Mouse (Mus musculus): ENCODE measurements around the gene Spatc1l. TPM values are rescaled to one million over a fixed set of nuclear protein-coding genes. Genes with fewer than 3 reads are reported as not detected.

Gene Spatc1l
- total and polyA plus RNA-seq, 2 experiments from 2014 or later: not detected

GRCm38 (mm10) chr10:76551556-76551955 is 10.5 kb upstream of the Spatc1l start:
- 64% methylated on average over 3 of the region's 3 CpGs for WGBS
- Histone ChIP-seq H3K4me3 (ENCODE audit: low read depth, low read length) (no peak overlapping the region), H3K27ac (ENCODE audit: low read depth, low read length) (no peak overlapping the region), H3K9ac (replicated peaks; ENCODE audit: low read length, poor library complexity, severe bottlenecking) (no peak overlapping the region), H3K4me2 (ENCODE audit: low read depth, low read length, poor library complexity, severe bottlenecking) (no peak overlapping the region), H3K9me3 (ENCODE audit: low read length) (no peaks in the 10 kb centered on the region), H3K27me3 (ENCODE audit: insufficient read depth, low read length) (no peaks in the 10 kb centered on the region), H3K36me3 (ENCODE audit: insufficient read depth, low read length) (peaks cover 78% of the 10 kb centered on the region), H3K4me1 (ENCODE audit: insufficient read depth, low read length) (no peaks in the 10 kb centered on the region)
- no peak for TF ChIP-seq CTCF (IDR thresholded peaks at IDR 0.05)
- no peak for ATAC-seq (ENCODE audit: low FRiP score)
- no peak for DNase-seq (ENCODE audit: low spot score)

- DNase-seq (ENCODE audit: low spot score): no peak
- H3K9ac ChIP-seq (replicated peaks; ENCODE audit: low read length, poor library complexity, severe bottlenecking): no peak overlapping the region
- no peaks in the 10 kb centered on the region for H3K27me3 ChIP-seq (ENCODE audit: insufficient read depth, low read length)
- no peak overlapping the region for H3K27ac ChIP-seq (ENCODE audit: low read depth, low read length)
- WGBS: 93% methylated on average over 5 of the region's 5 CpGs
- H3K36me3 ChIP-seq (ENCODE audit: insufficient read depth, low read length): peaks cover 61% of the 10 kb centered on the region
- H3K4me1 ChIP-seq (ENCODE audit: insufficient read depth, low read length): no peaks in the 10 kb centered on the region
- no peak overlapping the region for H3K4me3 ChIP-seq (ENCODE audit: low read depth, low read length)
- no peak overlapping the region for H3K4me2 ChIP-seq (ENCODE audit: low read depth, low read length, poor library complexity, severe bottlenecking)
- TF ChIP-seq CTCF (IDR thresholded peaks at IDR 0.05): no peak
- ATAC-seq (ENCODE audit: low FRiP score): no peak
- no peaks in the 10 kb centered on the region for H3K9me3 ChIP-seq (ENCODE audit: low read length)
Observed at GRCm38 (mm10) chr10:76554061-76554460, 8.0 kb upstream of the Spatc1l start.

- Histone ChIP-seq H3K9ac (replicated peaks; ENCODE audit: low read length, poor library complexity, severe bottlenecking) (no peak overlapping the region), H3K9me3 (ENCODE audit: low read length) (no peaks in the 10 kb centered on the region), H3K4me3 (ENCODE audit: low read depth, low read length) (no peak overlapping the region), H3K4me2 (ENCODE audit: low read depth, low read length, poor library complexity, severe bottlenecking) (no peak overlapping the region), H3K27ac (ENCODE audit: low read depth, low read length) (no peak overlapping the region), H3K36me3 (ENCODE audit: insufficient read depth, low read length) (no peaks in the 10 kb centered on the region), H3K27me3 (ENCODE audit: insufficient read depth, low read length) (no peaks in the 10 kb centered on the region), H3K4me1 (ENCODE audit: insufficient read depth, low read length) (no peaks in the 10 kb centered on the region)
- no peak for ATAC-seq (ENCODE audit: low FRiP score)
- DNase-seq (ENCODE audit: low spot score): no peak
- TF ChIP-seq CTCF (IDR thresholded peaks at IDR 0.05): no peak
- WGBS: 92% methylated on average over 22 of the region's 22 CpGs
Observed at GRCm38 (mm10) chr10:76569996-76570685, 8.1 kb downstream of the Spatc1l start.

GRCm38 (mm10) chr10:76571070-76571469 is 9.0 kb downstream of the Spatc1l start:
- Histone ChIP-seq H3K4me3 (ENCODE audit: low read depth, low read length) (no peak overlapping the region), H3K9me3 (ENCODE audit: low read length) (no peaks in the 10 kb centered on the region), H3K4me1 (ENCODE audit: insufficient read depth, low read length) (no peaks in the 10 kb centered on the region), H3K27ac (ENCODE audit: low read depth, low read length) (no peak overlapping the region), H3K9ac (replicated peaks; ENCODE audit: low read length, poor library complexity, severe bottlenecking) (no peak overlapping the region), H3K4me2 (ENCODE audit: low read depth, low read length, poor library complexity, severe bottlenecking) (no peak overlapping the region), H3K27me3 (ENCODE audit: insufficient read depth, low read length) (no peaks in the 10 kb centered on the region), H3K36me3 (ENCODE audit: insufficient read depth, low read length) (no peaks in the 10 kb centered on the region)
- ATAC-seq (ENCODE audit: low FRiP score) (no peak), DNase-seq (ENCODE audit: low spot score) (no peak)
- 79% methylated on average over 2 of the region's 2 CpGs for WGBS
- TF ChIP-seq CTCF (IDR thresholded peaks at IDR 0.05): no peak

GRCm38 (mm10) chr10:76572151-76572550 is 10.1 kb downstream of the Spatc1l start:
- no peak for DNase-seq (ENCODE audit: low spot score)
- WGBS: 23% methylated on average over 3 of the region's 3 CpGs
- Histone ChIP-seq H3K36me3 (ENCODE audit: insufficient read depth, low read length) (no peaks in the 10 kb centered on the region), H3K27me3 (ENCODE audit: insufficient read depth, low read length) (no peaks in the 10 kb centered on the region), H3K9ac (replicated peaks; ENCODE audit: low read length, poor library complexity, severe bottlenecking) (no peak overlapping the region), H3K4me2 (ENCODE audit: low read depth, low read length, poor library complexity, severe bottlenecking) (no peak overlapping the region), H3K4me1 (ENCODE audit: insufficient read depth, low read length) (no peaks in the 10 kb centered on the region), H3K27ac (ENCODE audit: low read depth, low read length) (no peak overlapping the region), H3K4me3 (ENCODE audit: low read depth, low read length) (no peak overlapping the region), H3K9me3 (ENCODE audit: low read length) (no peaks in the 10 kb centered on the region)
- no peak for ATAC-seq (ENCODE audit: low FRiP score)
- no peak for TF ChIP-seq CTCF (IDR thresholded peaks at IDR 0.05)

- Histone ChIP-seq H3K4me2 (ENCODE audit: low read depth, low read length, poor library complexity, severe bottlenecking) (no peak within 1 kb of the TSS), H3K27ac (ENCODE audit: low read depth, low read length) (no peak within 1 kb of the TSS), H3K9me3 (ENCODE audit: low read length) (no peaks in the 10 kb centered on the region), H3K9ac (replicated peaks; ENCODE audit: low read length, poor library complexity, severe bottlenecking) (no peak within 1 kb of the TSS), H3K27me3 (ENCODE audit: insufficient read depth, low read length) (no peaks in the 10 kb centered on the region), H3K4me3 (ENCODE audit: low read depth, low read length) (no peak within 1 kb of the TSS), H3K4me1 (ENCODE audit: insufficient read depth, low read length) (no peaks in the 10 kb centered on the region), H3K36me3 (ENCODE audit: insufficient read depth, low read length) (no peaks in the 10 kb centered on the region)
- TF ChIP-seq CTCF (IDR thresholded peaks at IDR 0.05): no peak
- no peak for DNase-seq (ENCODE audit: low spot score)
- WGBS: 74% methylated on average over 3 of the region's 3 CpGs
- no peak for ATAC-seq (ENCODE audit: low FRiP score)
Observed at GRCm38 (mm10) chr10:76575374-76575773, 13.3 kb downstream of the Spatc1l start, which contains the start of gene Ftcd. TSS of gene Ftcd (plus strand) at chr10:76575648.
